Mouse (Mus musculus) thymus, adult 2 months (tissue): ENCODE measurements around the gene Duox1. TPM values are rescaled to one million over a fixed set of nuclear protein-coding genes. Genes with fewer than 3 reads are reported as not detected.
"Not testable (repeated sequence)": the region's sequence is repeated elsewhere in the genome, so short reads cannot be mapped to it uniquely, and the experiment has no call there.

Source experiments
- DNase-seq: peaks from one replicate; pipeline ENCODE4 v3.0.0; 2021
- H3K27ac ChIP-seq: fragments of 200-500 bp; 2 replicates; pipeline ENCODE4 v1.5.1; 2012; ENCODE audit warnings: low read length, control low read depth; ENCODE audit not compliant: control insufficient read depth, insufficient read depth
- H3K27me3 ChIP-seq: fragments of 200-500 bp; 2 replicates; pipeline ENCODE4 v1.6.1; 2012; ENCODE audit warnings: mild to moderate bottlenecking, low read length, moderate library complexity, mixed read lengths; ENCODE audit not compliant: control insufficient read depth, insufficient read depth
- H3K36me3 ChIP-seq: fragments of 200-500 bp; 2 replicates; pipeline ENCODE4 v1.6.1; 2012; ENCODE audit warnings: mild to moderate bottlenecking, low read length, moderate library complexity; ENCODE audit not compliant: control insufficient read depth, insufficient read depth
- H3K4me1 ChIP-seq: fragments of 200-500 bp; replicated peaks from 2 replicates; pipeline ENCODE4 v1.6.1; 2012; ENCODE audit warnings: low read length; ENCODE audit not compliant: control insufficient read depth, insufficient read depth
- H3K4me3 ChIP-seq: fragments of 200-500 bp; 2 replicates; pipeline ENCODE4 v1.5.1; 2012; ENCODE audit warnings: mild to moderate bottlenecking, low read length, control low read depth, moderate library complexity; ENCODE audit not compliant: control insufficient read depth, insufficient read depth
- CTCF ChIP-seq: fragments of 200-500 bp; IDR thresholded peaks from 2 replicates; pipeline ENCODE4 v1.5.1; 2012; ENCODE audit warnings: mild to moderate bottlenecking, control low read depth, low read length, moderate library complexity, borderline replicate concordance; ENCODE audit not compliant: control insufficient read depth, poor library complexity, insufficient read depth; ENCODE audit errors: extremely low read depth
- POLR2A ChIP-seq: fragments of 200-500 bp; IDR thresholded peaks from 2 replicates; pipeline ENCODE4 v1.6.1; 2012; ENCODE audit warnings: mild to moderate bottlenecking, low read length, control low read depth, moderate library complexity; ENCODE audit not compliant: control insufficient read depth, poor library complexity, insufficient read depth; ENCODE audit errors: extremely low read depth
- WGBS: fragments of 180-500 bp; shearing (Covaris S2); methylation state at CpG from one replicate; pipeline ENCODE4 v1.1.7; 2018; 5-methylcytosine and 5-hydroxymethylcytosine counted together
- polyA plus RNA-seq: library from polyadenylated mRNA; depleted of rRNA; stranded (reverse); fragments of >200 nt; gene quantifications from 2 replicates; pipeline ENCODE4 v1.2.3, GENCODE M21; 2012; rRNA removed

Gene Duox1
- polyA plus RNA-seq, 1 experiment, result 0.26 TPM

DNA sequence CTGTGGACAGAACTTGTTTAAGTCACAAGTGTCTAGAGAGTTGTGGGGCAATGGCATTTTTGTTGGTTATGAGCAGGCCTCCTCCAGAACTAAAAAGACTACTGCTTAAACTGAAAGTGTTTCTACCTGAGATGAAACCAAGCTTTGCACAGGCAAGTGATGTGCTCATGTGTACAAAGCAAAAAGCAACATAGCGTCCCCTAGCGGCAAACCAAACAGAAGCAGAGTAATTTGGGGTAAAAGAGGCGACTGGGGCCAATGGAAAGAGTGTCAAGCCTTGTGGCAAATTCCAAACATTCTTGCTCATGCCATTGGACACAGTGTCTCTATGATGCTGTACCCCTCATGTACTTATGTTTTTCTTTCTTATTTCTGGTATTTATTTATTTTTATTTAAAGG is 69.6 kb downstream of the Duox1 start:
- Histone ChIP-seq H3K4me1 (peaks cover 5% of the 10 kb centered on the region), H3K4me3 (no peak overlapping the region), H3K36me3 (no peaks in the 10 kb centered on the region), H3K27ac (no peak overlapping the region), H3K27me3 (no peaks in the 10 kb centered on the region)
- no peak for DNase-seq
- TF ChIP-seq POLR2A, result no peak
- TF ChIP-seq CTCF, result no peak
- WGBS, result 53% methylated on average over 3 of the region's 3 CpGs

DNA sequence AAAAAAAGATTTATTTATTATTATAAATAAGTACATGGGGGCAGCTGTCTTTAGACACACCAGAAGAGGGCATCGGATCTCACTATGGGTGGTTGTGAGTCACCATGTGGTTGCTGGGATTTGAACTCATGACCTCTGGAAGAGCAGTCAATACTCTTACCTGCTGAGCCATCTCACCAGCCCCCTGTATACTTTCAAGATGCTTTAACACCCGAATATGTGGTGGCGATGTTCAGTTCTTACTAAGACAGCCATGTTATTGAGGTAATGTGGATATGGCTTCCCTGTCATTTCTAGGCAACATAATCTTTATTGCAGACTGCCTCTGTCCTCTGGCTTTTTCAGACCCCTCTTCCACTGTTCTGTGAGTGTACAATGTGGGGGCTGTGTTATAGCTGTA is 71.7 kb downstream of the Duox1 start:
- not testable (repeated sequence) for H3K27me3 ChIP-seq, H3K27ac ChIP-seq, H3K4me3 ChIP-seq, DNase-seq, H3K4me1 ChIP-seq, H3K36me3 ChIP-seq
- WGBS, result 92% methylated on average over 3 of the region's 3 CpGs

DNA sequence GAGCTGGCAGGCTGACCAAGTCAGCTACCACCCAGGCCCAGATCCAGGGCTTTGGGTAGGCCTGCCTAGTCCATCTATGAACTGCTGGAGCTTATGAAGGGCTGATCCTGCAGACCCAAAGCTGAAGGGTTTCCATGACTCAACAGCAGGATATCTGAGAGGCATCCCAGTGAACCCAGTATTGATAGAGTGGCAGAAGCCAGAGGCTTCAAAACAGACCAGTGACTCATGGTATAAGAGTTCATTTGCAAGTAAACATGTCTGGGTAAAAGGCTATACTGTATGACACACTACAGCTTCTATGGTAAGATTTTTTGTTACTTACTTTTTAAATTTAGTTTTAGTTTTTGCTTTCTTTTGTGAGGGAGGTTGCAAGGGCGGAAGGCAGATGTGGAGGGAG is 80.7 kb downstream of the Duox1 start:
- no peaks in the 10 kb centered on the region for H3K36me3 ChIP-seq
- no peaks in the 10 kb centered on the region for H3K27me3 ChIP-seq
- no peaks in the 10 kb centered on the region for H3K4me1 ChIP-seq
- no peak for DNase-seq
- WGBS, result 98% methylated on average over 1 of the region's 1 CpGs
- H3K4me3 ChIP-seq, result no peak overlapping the region
- H3K27ac ChIP-seq, result no peak overlapping the region
- TF ChIP-seq POLR2A (no peak), CTCF (no peak)

Other genes starting within 250 kb of the Duox1 start
- gene Spg11, start 197.3 kb upstream of the Duox1 start, polyA plus RNA-seq, result 14.0 and 14.9 TPM in 2 replicates
- 1,110 and 1,280 TPM in 2 replicates for gene B2m, start 168.0 kb upstream of the Duox1 start, polyA plus RNA-seq
- gene Trim69, start 155.0 kb upstream of the Duox1 start, polyA plus RNA-seq, result 0.12 and 0.13 TPM in 2 replicates
- gene Patl2, start 129.5 kb upstream of the Duox1 start, polyA plus RNA-seq, result 0.61 and 0.92 TPM in 2 replicates
- not detected in 2 replicates for gene Terb2, start 129.4 kb upstream of the Duox1 start, polyA plus RNA-seq
- 16.7 and 19.0 TPM in 2 replicates for gene Sord, start 80.9 kb upstream of the Duox1 start, polyA plus RNA-seq
- 0.19 and 0.48 TPM in 2 replicates for gene Duox2, start 17.2 kb upstream of the Duox1 start, polyA plus RNA-seq
- 0.27 and 0.71 TPM in 2 replicates for gene Duoxa2, start 16.8 kb upstream of the Duox1 start, polyA plus RNA-seq
- 3.5 and 5.3 TPM in 2 replicates for gene Duoxa1, start 1.9 kb upstream of the Duox1 start, polyA plus RNA-seq
- gene Shf, start 53.5 kb downstream of the Duox1 start, polyA plus RNA-seq, result 36.3 and 41.9 TPM in 2 replicates
- 22.9 and 28.7 TPM in 2 replicates for gene Slc28a2, start 110.8 kb downstream of the Duox1 start, polyA plus RNA-seq
- gene Gm14085, start 169.3 kb downstream of the Duox1 start, polyA plus RNA-seq, result 4.7 and 4.8 TPM in 2 replicates